ENCODE assay signal across 11 mouse cellular contexts in the genomic region with DNA sequence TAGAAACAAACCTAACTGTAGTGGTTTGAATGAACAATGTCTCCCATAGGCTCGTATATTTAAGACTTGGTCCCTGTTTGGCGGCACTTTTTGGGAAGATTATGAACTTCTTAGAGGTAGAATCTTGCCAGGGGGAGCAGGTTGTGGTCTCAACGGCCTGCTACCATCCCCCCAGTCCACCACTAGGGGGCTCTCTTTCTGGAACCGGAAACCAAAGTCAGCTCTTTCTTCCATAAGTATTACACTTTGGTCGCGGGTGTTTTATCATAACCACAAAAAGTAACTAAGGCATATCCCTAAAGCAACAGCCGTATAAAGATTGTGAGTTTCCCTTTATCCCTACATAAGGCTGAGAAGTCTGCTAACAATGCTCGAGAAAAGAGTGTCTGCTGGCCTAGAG. TPM values are rescaled to one million over a fixed set of nuclear protein-coding genes. Genes with fewer than 3 reads are reported as not detected.
DNase-seq lines count a peak whose midpoint lies in the region; ATAC-seq and TF ChIP-seq lines count a peak whose summit lies in the region.
"Had no signal": no experiment of that assay in that cellular context is flagged by ENCODE, and none has a peak within 500 bp of the region (broad histone marks: within the 10 kb centered on the region; RNA-seq: fewer than 3 reads in every experiment).

No protein-coding gene starts in this region.

- no peak for TF ChIP-seq EP300 in heart, postnatal 0 days (IDR thresholded peaks at IDR 0.05; ENCODE audit: low read depth)

- DNase-seq in heart, postnatal 0 days (ENCODE audit: low spot score) = no peak
- DNase-seq in heart, postnatal 14 days = no peak
- DNase-seq in testis, postnatal 10 days (ENCODE audit: low spot score) = no peak
- peak; percentile 65 for DNase-seq in induced T-regulatory cell, adult 2 months (ENCODE audit: low read depth)
- no peak for DNase-seq in yolk sac, embryonic 10.5 days (ENCODE audit: low spot score)
- no peak for DNase-seq in gastrocnemius, postnatal 10 days
- DNase-seq in layer of hippocampus, postnatal 36 days = no peak
- DNase-seq: kidney, postnatal 25 days; midbrain, embryonic 14.5 days had no signal

- H3K4me3 ChIP-seq in heart, postnatal 0 days (ENCODE audit: low read depth, low read length) = no peak overlapping the region
- no peak overlapping the region; the same call in 1 of the 2 replicates for H3K4me3 ChIP-seq in testis, adult 2 months (ENCODE audit: control insufficient read depth, low read depth, low read length)
- H3K4me3 ChIP-seq: embryonic facial prominence, embryonic 10.5 days had no signal

- TF ChIP-seq CTCF in heart, postnatal 0 days (IDR thresholded peaks at IDR 0.05; ENCODE audit: low read depth) = peak; percentile 33
- peak; percentile 70; the same call in 1 of the 2 replicates for TF ChIP-seq CTCF in testis, adult 2 months (IDR thresholded peaks at IDR 0.05; ENCODE audit: control insufficient read depth, insufficient read depth, insufficient replicate concordance, low read depth, low read length)

- ATAC-seq in heart, postnatal 0 days (ENCODE audit: insufficient read depth, low read depth) = no peak

- 60% methylated on average over 8 of the region's 8 CpGs for WGBS in heart, postnatal 0 days

- no peaks in the 10 kb centered on the region for H3K36me3 ChIP-seq in heart, postnatal 0 days (replicated peaks; ENCODE audit: control insufficient read depth, insufficient read depth, low read length)
- no peaks in the 10 kb centered on the region for H3K36me3 ChIP-seq in testis, adult 2 months (ENCODE audit: control insufficient read depth, insufficient read depth, low read length)
- H3K36me3 ChIP-seq: embryonic facial prominence, embryonic 10.5 days had no signal

- no peaks in the 10 kb centered on the region for H3K27me3 ChIP-seq in heart, postnatal 0 days (ENCODE audit: control insufficient read depth, insufficient read depth, low read length)
- no peaks in the 10 kb centered on the region for H3K27me3 ChIP-seq in testis, adult 2 months (ENCODE audit: control insufficient read depth, insufficient read depth, low read length)

- H3K4me2 ChIP-seq in heart, postnatal 0 days (ENCODE audit: low read depth, low read length) = no peak overlapping the region

- intact Hi-C loops in heart, postnatal 14 days (cut with DNase I) = no loop called here

- H3K27ac ChIP-seq in heart, postnatal 0 days (ENCODE audit: low read depth) = no peak overlapping the region
- H3K27ac ChIP-seq in testis, adult 2 months (ENCODE audit: control insufficient read depth, insufficient read depth, low read depth, low read length) = no peak overlapping the region
- H3K27ac ChIP-seq: embryonic facial prominence, embryonic 10.5 days had no signal

- H3K4me1 ChIP-seq in heart, postnatal 0 days (ENCODE audit: control insufficient read depth, insufficient read depth) = no peaks in the 10 kb centered on the region
- H3K4me1 ChIP-seq in testis, adult 2 months (ENCODE audit: control insufficient read depth, insufficient read depth, low read length) = no peaks in the 10 kb centered on the region; the same call in 1 of the 2 replicates
- H3K4me1 ChIP-seq: embryonic facial prominence, embryonic 10.5 days had no signal

- no peak overlapping the region for H3K9ac ChIP-seq in heart, postnatal 0 days (replicated peaks; ENCODE audit: low read depth, low read length)

- no peak for TF ChIP-seq POLR2A in testis, adult 2 months (IDR thresholded peaks at IDR 0.05; ENCODE audit: control insufficient read depth, low read depth, low read length)

- no peaks in the 10 kb centered on the region for H3K9me3 ChIP-seq in heart, postnatal 0 days (replicated peaks; ENCODE audit: control insufficient read depth, low read length)
- H3K9me3 ChIP-seq: embryonic facial prominence, embryonic 10.5 days had no signal

RNA-seq across cellular contexts. Expression of gene Fez2, which starts 12.4 kb away (rescaled TPM):
- total RNA-seq in heart, postnatal 0 days (2014; rRNA removed; ENCODE audit: low replicate concordance) = 62.4 and 72.3 TPM in 2 replicates
- 63.2 and 65.6 TPM in 2 replicates for polyA plus RNA-seq in heart, postnatal 0 days (2015; fragmentation: Nextera tagmentation; extraction: Ambion mirVana)
- total RNA-seq in heart, postnatal 14 days (2021) = 10 to 100 TPM; 76.4 to 83.3 TPM
- polyA plus RNA-seq in testis, adult 2 months (2012; rRNA removed) = 7.0 and 7.1 TPM in 2 replicates
- 10 to 100 TPM; 54.8 to 61.1 TPM for total RNA-seq in gastrocnemius, postnatal 10 days (2021)
- 10 to 100 TPM; 30.0 to 30.3 TPM for total RNA-seq in layer of hippocampus, postnatal 36 days (2021)
